Mouse (Mus musculus) C2C12 (cell line): Measurements from ENCODE around the gene 6330409D20Rik.

ENCODE experiments used
- CEBPB ChIP-seq: IDR thresholded peaks from one replicate; pipeline ENCODE4 v1.6.1; 2011; ENCODE audit warnings: low read depth, mild to moderate bottlenecking, control low read depth, moderate library complexity
- CTCF ChIP-seq: IDR thresholded peaks from one replicate; pipeline ENCODE4 v1.5.1; 2011; ENCODE audit not compliant: control insufficient read depth, insufficient read depth, insufficient read length
- MAX ChIP-seq: IDR thresholded peaks from one replicate; pipeline ENCODE4 v1.6.1; 2011; ENCODE audit warnings: mild to moderate bottlenecking, control low read depth
- MYOD1 ChIP-seq: IDR thresholded peaks from one replicate; pipeline ENCODE4 v1.6.1; 2011; ENCODE audit warnings: low read depth; ENCODE audit not compliant: control insufficient read depth, insufficient read length
- USF1 ChIP-seq: IDR thresholded peaks from one replicate; pipeline ENCODE4 v1.6.1; 2011; ENCODE audit warnings: low read depth, mild to moderate bottlenecking, control low read depth, moderate library complexity

GRCm38 (mm10) chr2:32749082-32749481 is 8.3 kb upstream of the 6330409D20Rik start:
- TF ChIP-seq CTCF = no peak
- TF ChIP-seq USF1 = no peak
- TF ChIP-seq CEBPB = no peak
- TF ChIP-seq MYOD1 = no peak
- no peak for TF ChIP-seq MAX
